Mouse (Mus musculus): ENCODE measurements around the gene Nectin2.

The Nectin2 gene

DNA sequence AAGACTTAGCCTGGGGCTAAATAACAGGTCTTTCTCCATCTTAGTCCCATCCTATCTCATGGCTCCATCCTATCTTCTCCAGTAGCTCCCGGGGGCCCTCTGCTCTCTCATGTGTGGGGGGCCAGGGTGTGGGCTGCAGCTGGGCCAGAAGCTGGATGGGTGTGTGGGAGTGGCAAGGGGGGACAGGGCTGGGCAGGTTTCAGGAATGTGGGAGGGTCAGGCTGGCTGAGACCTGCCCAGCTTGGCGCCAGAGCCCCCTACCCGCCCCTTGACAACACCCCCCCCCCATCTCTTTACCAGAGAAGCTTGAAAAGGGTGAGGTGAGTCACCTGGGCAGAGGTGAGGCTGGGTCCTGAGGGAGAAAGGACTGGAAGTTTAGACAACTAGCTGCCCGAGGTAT lies 18.7 kb upstream of the Nectin2 start:
- DNase-seq = no peak

- DNase-seq = no peak
Observed at GRCm38 (mm10) chr7:19768251-19768650, 18.0 kb upstream of the Nectin2 start.

- DNase-seq = no peak
Observed at GRCm38 (mm10) chr7:19764581-19764980, 14.3 kb upstream of the Nectin2 start.

DNA sequence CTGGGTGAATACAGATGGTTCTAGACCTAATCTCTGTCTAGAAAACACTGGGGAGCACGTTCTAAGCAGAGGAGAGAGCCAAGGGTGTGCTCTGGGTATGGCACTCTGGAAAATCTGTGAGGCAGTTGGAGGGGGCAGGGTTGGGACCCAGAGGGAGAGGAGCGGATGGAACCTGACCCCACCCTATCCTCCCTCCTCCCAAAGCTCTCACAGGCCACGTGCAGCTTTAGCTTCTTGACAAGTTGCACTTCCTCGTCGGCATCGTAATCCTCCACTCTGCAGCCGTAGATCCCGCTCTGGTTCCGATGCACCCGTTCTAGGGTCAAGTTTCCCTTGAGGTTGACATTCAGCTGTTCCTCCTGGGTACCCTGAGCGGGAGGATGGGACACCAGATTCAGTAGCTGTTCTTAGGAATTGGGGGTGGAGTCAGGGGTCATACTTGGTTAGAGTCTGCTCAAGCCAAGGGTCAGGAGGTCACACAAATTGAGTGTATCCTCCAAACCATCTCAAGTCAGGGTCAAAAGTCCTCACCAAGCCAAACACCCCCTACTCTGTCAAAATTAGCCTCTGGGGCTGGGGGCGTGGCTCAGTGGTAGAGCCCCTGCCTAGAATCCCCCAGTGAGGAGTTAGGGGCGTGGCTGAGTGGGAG lies 13.7 kb upstream of the Nectin2 start:
- DNase-seq = no peak

DNA sequence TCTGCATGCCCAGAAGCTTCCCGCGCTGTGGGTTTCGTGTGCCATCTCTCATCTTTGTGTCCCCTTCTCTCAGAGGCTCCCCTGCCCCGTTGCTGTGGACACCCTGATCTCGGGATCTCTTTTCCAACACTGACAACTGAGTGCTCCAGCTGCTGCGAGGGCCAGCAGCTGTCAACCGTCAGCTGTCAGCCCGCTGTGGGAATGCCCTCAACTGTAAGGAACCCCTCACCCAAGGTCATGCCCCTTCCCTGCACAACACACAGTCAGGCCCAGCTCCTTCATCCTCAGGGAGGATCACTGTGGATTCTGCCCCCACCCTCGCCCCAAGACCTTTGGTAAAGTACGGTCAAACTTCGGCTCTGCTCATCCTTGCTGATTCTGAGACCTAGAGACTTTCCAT lies 12.0 kb upstream of the Nectin2 start:
- DNase-seq = no peak

DNA sequence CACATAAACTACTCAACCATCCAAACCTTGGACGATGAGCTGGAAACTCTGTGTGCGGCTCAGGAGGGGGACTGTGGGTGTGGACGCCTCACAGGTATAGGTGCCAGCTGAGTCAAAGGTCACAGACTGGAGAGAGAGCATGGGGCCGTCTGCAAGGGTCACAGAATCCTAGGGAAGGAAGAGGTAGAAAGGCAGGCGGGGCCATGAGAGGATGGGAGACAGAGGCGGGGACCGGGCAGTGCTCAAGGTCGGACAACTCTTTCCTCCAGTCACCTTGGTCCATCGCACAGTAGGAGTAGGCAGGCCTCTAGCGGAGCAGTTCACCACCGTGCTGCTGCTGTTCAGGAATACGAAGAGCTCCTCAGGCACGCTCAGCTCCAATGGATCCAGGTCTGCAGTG lies 9.7 kb upstream of the Nectin2 start:
- no peak for DNase-seq

DNA sequence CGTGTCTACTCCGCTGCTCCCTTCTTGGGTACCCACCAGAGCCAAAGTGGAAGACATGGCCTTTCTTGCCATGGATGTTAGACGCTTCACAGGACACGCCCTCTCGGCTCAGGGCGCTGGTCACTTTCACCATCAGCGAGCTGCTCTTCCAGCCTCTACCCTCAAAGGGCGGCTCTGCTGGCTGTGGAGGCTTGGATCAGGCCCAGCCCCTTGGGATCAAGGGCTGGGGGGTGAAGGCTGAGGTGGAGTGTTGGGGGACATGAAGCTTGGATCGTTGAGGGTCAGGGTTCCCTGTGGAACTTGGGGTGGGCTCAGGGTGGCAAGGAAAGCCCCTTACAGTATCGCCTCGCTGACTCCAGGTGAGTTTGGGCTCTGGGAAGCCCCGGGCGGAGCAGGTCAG lies 8.3 kb upstream of the Nectin2 start:
- no peak for DNase-seq

DNA sequence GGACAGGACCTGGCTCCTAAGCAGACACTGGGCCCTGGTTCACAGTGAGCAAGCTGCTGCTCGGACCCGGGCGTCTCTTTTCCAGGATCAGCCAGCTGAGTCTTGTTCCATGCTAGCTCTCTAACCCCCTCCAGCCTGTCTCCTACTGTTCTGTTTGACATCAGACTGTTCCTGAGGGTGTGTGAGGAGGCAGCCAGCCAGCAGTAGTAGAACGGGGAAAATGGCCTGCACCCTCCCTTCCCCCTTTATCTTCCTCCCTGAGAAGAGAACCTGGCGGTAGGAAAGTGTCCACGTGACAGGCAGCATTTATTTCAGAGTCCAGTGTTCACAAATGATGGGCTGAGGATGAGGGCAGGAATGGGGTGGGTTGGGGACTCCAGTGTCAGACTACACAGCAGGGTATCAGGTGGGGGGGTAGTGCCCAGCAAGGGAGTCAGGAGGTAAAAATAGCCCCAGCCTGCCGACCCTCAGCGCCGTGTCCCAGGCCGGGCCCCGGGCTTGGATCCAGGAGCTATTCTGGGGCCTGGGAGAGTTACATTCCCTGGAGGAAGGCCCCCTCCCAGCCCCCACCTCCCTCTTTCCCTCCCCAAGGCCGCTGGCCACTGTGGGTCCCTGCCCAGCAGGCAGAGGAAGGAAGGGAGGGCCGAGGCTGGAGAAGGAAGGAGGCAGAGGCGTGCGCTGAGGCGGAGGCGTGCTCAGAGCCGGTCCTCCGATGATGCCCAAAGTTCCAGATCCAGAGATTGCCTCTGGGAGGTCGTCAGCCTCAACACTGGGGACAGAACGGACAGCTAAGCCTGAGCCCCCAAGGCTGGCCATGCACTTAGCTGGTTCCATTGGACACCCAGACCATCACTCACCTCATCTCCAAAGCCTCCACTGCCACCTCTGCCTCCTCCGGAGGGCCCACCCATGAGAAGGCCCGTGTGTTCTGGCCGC lies 5.8 kb upstream of the Nectin2 start:
- no peak for DNase-seq

- no peak for DNase-seq
Observed at GRCm38 (mm10) chr7:19755008-19755407, 4.7 kb upstream of the Nectin2 start.

- no peak for DNase-seq
Observed at GRCm38 (mm10) chr7:19754065-19754464, 3.8 kb upstream of the Nectin2 start.

- DNase-seq = no peak
Observed at GRCm38 (mm10) chr7:19753587-19753986, 3.3 kb upstream of the Nectin2 start.

- DNase-seq = no peak
Observed at GRCm38 (mm10) chr7:19752652-19753051, 2.4 kb upstream of the Nectin2 start.

GRCm38 (mm10) chr7:19751070-19751383 lies 744 bp upstream of the Nectin2 start:
- no peak for DNase-seq

- DNase-seq = peak; percentile 89
Observed at GRCm38 (mm10) chr7:19749389-19750216, 680 bp downstream of the Nectin2 start.

- DNase-seq = no peak
Observed at GRCm38 (mm10) chr7:19748219-19749195, 1.8 kb downstream of the Nectin2 start.

DNA sequence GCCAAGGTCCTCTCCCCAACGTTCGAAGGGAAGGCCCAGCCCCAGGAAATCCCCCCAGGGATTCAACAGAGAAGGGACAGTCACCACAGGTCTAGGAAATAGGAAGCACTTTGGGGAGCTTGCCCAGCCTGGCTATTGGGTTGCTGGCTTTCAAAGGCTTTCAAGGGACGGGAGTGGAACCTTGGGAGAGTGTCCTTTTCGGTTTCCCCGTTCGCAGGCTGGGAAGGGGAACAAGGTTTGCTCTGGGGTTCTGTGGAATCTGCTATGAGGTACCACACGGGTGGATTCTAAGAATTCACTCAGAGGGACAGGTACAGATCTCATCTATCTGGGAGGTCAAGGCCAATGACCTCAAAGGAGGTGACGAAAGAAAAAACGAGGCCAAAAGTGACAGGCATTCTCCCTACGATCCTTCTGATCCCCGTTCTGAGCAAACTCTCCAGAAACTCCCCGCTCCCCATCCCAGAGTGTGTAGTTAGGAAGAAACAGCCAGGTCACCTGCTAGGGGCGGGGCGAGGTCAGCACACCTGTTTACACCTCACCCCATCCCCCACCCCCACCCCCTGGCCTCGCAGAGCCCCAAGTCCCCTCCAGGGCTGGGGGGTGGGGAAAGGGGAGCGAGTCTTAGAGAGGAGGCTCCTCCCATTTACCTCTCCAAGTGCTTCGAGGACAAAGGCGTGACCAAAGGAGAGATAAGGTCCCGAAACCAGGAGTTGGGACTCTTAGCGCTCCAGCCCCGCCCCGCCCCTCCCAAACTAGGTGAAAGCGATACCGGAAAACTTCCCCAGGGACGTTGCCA lies 2.7 kb downstream of the Nectin2 start:
- DNase-seq = no peak

DNA sequence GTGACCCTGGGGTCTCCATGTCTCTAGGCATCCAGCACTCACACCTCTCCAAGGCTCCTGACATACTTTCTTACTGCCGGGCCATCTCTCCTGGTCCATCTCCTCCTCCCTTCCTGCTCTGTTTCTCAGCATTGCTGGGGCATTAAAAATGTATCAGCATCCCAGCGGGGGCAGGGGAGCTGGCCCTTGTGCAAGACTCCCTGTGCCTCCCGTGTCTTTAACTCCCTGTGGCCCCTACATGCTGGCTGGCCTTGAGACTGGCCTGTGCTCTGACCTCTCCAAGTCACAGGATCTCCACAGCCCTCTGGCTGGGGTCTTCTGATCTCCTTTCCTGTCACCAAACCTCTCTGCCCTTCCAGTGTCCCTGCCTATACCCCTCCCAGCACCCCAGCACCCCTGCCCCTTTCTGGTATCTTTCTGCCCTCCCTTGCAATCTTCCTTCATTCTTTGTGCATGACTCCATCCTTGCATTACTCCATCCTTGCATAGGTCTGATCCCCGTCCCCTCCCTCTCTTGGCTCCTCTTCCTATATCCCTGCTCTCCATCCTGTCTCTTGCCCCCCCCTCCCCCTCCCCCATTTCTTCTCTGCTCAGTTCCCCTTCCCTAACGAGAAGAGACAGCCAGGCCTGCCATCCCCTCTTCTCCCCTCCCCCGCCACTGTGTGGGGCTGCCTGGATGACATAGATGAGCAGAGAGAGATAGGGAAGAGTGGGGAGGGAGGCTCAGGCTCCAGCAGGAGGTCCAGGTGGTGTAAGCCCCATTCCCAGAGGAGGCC lies 3.7 kb downstream of the Nectin2 start:
- no peak for DNase-seq

GRCm38 (mm10) chr7:19745971-19746370 lies 4.3 kb downstream of the Nectin2 start:
- no peak for DNase-seq

DNA sequence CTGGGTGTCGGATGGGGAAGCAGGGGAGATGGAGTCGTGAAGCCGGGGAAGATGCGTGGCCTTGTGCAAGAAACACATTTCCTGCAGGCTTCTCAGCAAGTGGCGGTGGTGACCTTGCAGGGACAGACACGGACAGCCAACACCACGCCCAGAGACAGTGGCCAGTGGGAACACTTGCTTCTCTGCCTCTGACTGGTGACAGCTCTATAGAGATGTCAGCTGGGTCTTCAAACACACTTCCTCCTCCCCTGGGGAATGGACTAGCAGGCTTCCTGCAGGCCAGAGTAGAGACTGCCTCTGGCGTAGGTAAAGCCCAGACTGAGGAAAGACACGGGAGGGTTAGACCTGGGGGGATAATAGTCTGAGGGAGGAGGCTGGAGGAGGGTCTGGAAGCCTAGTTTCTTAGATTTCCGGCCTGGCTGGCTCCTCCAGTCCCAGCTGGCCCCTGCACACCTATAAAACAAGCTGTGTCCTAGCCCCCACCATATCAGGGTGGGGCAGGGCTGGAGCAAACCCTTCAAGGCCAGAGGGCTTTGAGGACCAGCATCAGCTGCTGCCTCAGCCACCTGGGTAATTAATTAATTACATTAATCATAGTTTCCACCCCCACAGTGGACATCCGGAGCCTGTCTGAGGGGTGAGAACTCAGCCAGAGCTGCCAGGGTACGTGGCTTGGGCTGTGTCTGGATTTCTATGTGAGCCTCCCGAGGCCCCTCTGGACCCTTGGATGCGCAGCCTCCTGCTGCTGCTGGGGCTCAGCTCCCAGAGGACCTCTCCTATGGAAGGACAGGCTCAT lies 5.5 kb downstream of the Nectin2 start:
- no peak for DNase-seq

- no peak for DNase-seq
Observed at GRCm38 (mm10) chr7:19743791-19744190, 6.5 kb downstream of the Nectin2 start.

Data from right cerebral cortex, postnatal 25 days (tissue).